Mouse (Mus musculus) hindbrain, embryonic 14.5 days (tissue): ENCODE data around the gene Hps1. TPM values are rescaled to one million over a fixed set of nuclear protein-coding genes. Genes with fewer than 3 reads are reported as not detected.

Experiments
- ATAC-seq: fragments of 200-750 bp; cut with Nextera tagmentation; 2 replicates; pipeline ENCODE4 v1.8.0; 2017; ENCODE audit warnings: moderate number of reproducible peaks, mild to moderate bottlenecking, moderate TSS enrichment, moderate library complexity; ENCODE audit not compliant: low FRiP score
- DNase-seq: peaks from one replicate; pipeline ENCODE4 v3.0.0-alpha.2; 2015; ENCODE audit warnings: low spot score
- H3K27ac ChIP-seq: fragments of 300-500 bp; sonication (generic); 2 replicates; pipeline ENCODE4 v1.5.1; 2014; ENCODE audit warnings: mild to moderate bottlenecking, moderate library complexity
- H3K27me3 ChIP-seq: fragments of 300-500 bp; sonication (generic); 2 replicates; pipeline ENCODE4 v1.6.1; 2014; ENCODE audit warnings: mild to moderate bottlenecking, low read length, mixed read lengths; ENCODE audit not compliant: control insufficient read depth, insufficient read depth
- H3K36me3 ChIP-seq: fragments of 300-500 bp; sonication (generic); replicated peaks from 2 replicates; pipeline ENCODE4 v1.6.1; 2014; ENCODE audit not compliant: control insufficient read depth, insufficient read depth
- H3K4me1 ChIP-seq: fragments of 300-500 bp; sonication (generic); replicated peaks from 2 replicates; pipeline ENCODE4 v1.6.1; 2014; ENCODE audit warnings: antibody characterized with exemption, low read length, mixed read lengths; ENCODE audit not compliant: control insufficient read depth, insufficient read depth
- H3K4me2 ChIP-seq: fragments of 300-500 bp; sonication (generic); replicated peaks from 2 replicates; pipeline ENCODE4 v1.6.1; 2014; ENCODE audit warnings: mild to moderate bottlenecking, moderate library complexity
- H3K4me3 ChIP-seq: fragments of 300-500 bp; sonication (generic); replicated peaks from 2 replicates; pipeline ENCODE4 v1.5.1; 2014; ENCODE audit warnings: mild to moderate bottlenecking, low read length
- H3K9ac ChIP-seq: fragments of 300-500 bp; sonication (generic); 2 replicates; pipeline ENCODE4 v1.6.1; 2014
- H3K9me3 ChIP-seq: fragments of 300-500 bp; sonication (generic); 2 replicates; pipeline ENCODE4 v1.6.1; 2016; ENCODE audit warnings: low read length; ENCODE audit not compliant: control insufficient read depth
- WGBS: fragments of 180-500 bp; shearing (Covaris S2); extraction: QIAGEN DNeasy Blood & Tissue Kit; methylation state at CpG from one replicate; pipeline ENCODE4 v1.1.7; 2014; 5-methylcytosine and 5-hydroxymethylcytosine counted together
- polyA plus RNA-seq: library from polyadenylated mRNA; unstranded; fragments of >200 nt; fragmentation: Nextera tagmentation; extraction: Ambion mirVana; gene quantifications from 2 replicates; pipeline ENCODE4 v1.2.1, GENCODE M21; 2014

The Hps1 gene
- polyA plus RNA-seq, 1 experiment from 2014 or later = 10.0 TPM

DNA sequence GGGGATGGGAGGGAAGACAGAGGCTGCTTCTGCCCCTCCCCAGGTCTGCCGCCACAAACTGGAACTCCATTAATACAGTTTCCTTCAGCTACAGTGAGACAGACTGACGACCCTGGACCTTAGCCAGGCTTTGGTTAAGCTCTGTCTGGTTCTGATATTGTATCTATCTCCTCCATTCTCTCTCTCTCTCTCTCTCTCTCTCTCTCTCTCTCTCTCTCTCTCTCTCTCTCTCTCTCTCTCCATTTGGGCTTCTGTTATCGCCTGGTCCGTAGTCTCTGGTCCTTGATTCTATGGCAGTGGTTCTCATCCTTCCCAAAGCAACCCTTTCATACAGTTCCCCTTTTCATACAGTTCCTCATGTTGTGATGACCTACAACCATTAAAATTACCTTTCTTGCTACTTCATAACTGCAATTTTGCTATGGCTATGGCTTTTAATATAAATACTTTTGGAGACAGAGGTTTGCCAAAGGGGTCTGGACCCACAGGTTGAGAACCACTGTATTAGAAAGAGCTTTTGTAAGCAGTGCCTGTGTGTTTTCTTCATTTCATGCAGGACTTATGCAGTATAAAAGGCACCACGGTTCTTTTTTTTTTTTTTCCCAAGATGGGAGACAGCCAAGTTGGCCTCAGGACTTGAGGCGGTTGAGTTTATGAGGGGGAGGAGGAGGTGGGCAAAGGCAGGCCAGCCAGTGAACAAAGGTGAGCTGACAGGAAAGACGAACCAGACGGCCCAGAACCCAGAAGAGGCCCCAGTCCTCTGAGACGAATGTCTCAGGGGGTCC lies 34.5 kb downstream of the Hps1 start:
- no peaks in the 10 kb centered on the region for H3K36me3 ChIP-seq
- DNase-seq (no peak), ATAC-seq (no peak)
- no peaks in the 10 kb centered on the region for H3K27me3 ChIP-seq
- H3K9ac ChIP-seq = no peak overlapping the region
- 66% methylated on average over 9 of the region's 9 CpGs for WGBS
- H3K4me2 ChIP-seq = no peak overlapping the region
- no peaks in the 10 kb centered on the region for H3K9me3 ChIP-seq
- H3K4me1 ChIP-seq = peaks cover 13% of the 10 kb centered on the region; the same call in 1 of the 2 replicates
- H3K4me3 ChIP-seq = no peak overlapping the region
- H3K27ac ChIP-seq = no peak overlapping the region

DNA sequence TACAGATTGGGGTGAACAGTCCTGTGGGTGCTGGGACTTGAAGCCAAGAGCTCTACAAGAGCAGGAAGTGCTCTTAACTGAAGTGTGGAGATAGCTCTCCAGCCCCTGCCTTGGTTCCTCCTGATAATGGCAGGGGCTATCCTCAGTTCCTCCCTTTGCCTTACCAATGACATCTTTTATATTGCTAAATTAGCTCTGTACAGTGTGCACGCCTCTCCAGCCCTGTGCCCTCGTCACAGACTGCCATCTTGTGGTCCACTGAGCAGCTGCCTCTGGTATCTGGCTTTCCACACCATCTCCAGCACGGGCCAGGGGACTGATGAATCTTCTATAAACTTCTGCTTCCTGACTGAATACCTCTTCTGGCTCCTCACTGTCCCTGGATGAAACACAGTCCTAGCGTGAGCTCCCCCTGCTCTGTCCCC lies 35.6 kb downstream of the Hps1 start:
- no peak overlapping the region for H3K4me3 ChIP-seq
- ATAC-seq = peak; percentile 80
- H3K4me2 ChIP-seq = no peak overlapping the region
- H3K27me3 ChIP-seq = no peaks in the 10 kb centered on the region
- no peak overlapping the region for H3K27ac ChIP-seq
- H3K9ac ChIP-seq = no peak overlapping the region
- peak; percentile 68 for DNase-seq
- WGBS = 23% methylated on average over 4 of the region's 4 CpGs
- peaks cover 13% of the 10 kb centered on the region; the same call in 1 of the 2 replicates for H3K4me1 ChIP-seq
- H3K36me3 ChIP-seq = no peaks in the 10 kb centered on the region
- H3K9me3 ChIP-seq = no peaks in the 10 kb centered on the region

DNA sequence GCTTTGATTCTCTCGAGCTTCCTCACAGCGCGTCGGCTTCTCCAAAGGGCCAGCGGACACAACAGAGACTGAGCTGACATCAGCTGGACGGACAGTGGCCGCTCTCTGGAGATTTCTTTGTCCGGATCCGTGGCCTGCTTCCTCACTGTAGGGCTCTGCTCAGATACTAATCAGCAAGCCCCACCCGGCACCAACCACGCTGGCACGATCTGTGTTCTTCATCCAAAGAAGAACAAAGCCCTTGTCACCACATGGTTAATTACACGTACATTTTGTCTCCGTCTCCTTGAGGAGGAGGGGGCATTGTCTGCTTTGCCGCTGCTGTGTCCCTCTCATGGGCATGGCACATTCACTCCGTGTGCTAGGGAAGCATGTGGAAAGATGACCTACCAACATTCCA lies 36.5 kb downstream of the Hps1 start:
- Histone ChIP-seq H3K27me3 (no peaks in the 10 kb centered on the region), H3K4me1 (peaks cover 13% of the 10 kb centered on the region; the same call in 1 of the 2 replicates), H3K36me3 (no peaks in the 10 kb centered on the region), H3K9me3 (no peaks in the 10 kb centered on the region), H3K4me2 (peak overlapping the region; percentile 27), H3K27ac (no peak overlapping the region), H3K4me3 (no peak overlapping the region), H3K9ac (0 out of 2 replicates have a peak overlapping the region, but pooled peaks have one; percentile 39)
- no peak for DNase-seq
- peak; percentile 38; the same call in 1 of the 2 replicates for ATAC-seq
- WGBS = 24% methylated on average over 16 of the region's 16 CpGs

DNA sequence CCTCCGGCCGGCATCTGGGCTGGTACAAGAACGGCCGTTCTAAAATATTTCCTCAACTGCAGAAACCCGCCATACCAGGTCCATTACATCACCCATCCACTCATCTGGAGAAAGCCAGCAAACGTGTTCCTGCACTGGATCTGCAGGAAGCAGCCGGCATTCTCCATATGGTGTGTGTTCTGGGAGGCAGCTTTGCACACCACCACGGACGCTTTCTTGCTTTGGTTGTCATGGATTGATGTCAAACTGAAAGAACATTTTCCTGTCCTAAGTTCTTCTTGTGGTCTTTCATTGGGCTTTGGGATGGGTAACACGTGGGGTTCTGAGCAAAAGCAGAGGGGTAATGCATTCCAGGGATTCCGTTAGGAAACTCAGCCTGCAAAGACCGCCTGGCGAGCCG lies 37.9 kb downstream of the Hps1 start:
- Histone ChIP-seq H3K9ac (no peak overlapping the region), H3K36me3 (no peaks in the 10 kb centered on the region), H3K27ac (no peak overlapping the region), H3K4me2 (no peak overlapping the region), H3K4me3 (no peak overlapping the region), H3K27me3 (no peaks in the 10 kb centered on the region), H3K9me3 (no peaks in the 10 kb centered on the region), H3K4me1 (peaks cover 13% of the 10 kb centered on the region; the same call in 1 of the 2 replicates)
- DNase-seq = no peak
- ATAC-seq = no peak
- WGBS = 83% methylated on average over 14 of the region's 14 CpGs

DNA sequence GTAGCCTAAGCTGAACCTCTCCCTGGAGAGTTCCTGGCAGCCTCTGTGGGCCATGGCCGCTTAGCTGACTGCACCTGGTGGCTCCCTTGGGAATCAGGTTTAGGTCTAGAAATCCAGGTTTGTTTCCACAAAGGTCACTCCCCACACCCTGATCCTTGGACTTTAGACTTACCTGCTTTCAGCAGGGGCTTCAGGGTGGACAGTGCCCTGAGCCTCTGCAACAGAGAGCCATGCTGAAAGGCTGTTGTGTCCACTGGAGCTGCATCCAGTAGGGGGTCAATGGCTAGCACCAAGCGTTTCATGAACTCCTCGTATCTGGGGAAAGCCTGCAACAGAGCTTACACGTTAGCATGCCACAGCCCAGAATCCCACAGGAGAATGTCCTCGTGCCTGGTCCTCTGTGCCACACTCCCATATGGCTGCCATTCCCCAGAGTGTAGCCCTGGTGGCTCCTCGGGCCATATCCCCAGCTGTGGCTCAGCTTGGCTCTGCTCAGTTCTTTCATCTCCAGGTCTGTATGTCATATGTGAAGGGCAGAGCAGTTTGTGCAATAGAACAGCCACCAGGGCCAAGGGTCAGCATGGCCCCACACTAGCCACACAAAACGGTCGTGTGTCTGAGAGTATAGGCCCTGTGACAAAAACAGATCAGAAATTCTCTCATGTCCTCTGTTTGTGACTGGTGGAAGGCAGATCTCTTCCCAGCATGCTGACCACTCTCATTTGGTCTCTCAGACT lies 39.4 kb downstream of the Hps1 start:
- no peak for ATAC-seq

DNA sequence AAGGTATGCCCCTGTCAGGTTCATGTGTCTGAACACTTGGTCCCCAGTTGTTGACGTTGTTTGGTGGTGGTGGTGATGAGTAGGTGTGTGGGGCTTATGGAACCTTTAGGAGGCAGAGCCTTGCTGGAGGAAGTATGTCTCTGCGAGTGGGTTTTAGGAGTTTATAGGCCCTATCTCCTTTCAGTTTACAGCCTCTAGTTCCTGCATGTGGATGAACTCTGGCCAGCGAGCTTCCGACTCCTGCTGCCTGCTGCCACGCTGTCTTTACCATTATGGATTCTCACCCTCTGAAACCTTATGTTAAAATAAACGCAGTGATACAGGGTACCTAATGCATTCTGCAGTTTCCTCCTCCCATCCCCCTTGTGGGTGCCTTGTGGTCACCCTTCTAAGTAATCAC lies 40.0 kb downstream of the Hps1 start:
- H3K27me3 ChIP-seq = no peaks in the 10 kb centered on the region
- 93% methylated on average over 6 of the region's 6 CpGs for WGBS
- no peak overlapping the region for H3K4me3 ChIP-seq
- ATAC-seq (no peak), DNase-seq (no peak)
- peaks cover 13% of the 10 kb centered on the region; the same call in 1 of the 2 replicates for H3K4me1 ChIP-seq
- H3K36me3 ChIP-seq = no peaks in the 10 kb centered on the region
- H3K27ac ChIP-seq = no peak overlapping the region
- H3K4me2 ChIP-seq = no peak overlapping the region
- H3K9ac ChIP-seq = no peak overlapping the region
- H3K9me3 ChIP-seq = no peaks in the 10 kb centered on the region

More for the DNA sequence above, 39.4 kb downstream of the Hps1 start:
- DNase-seq = no peak
- peaks cover 13% of the 10 kb centered on the region; the same call in 1 of the 2 replicates for H3K4me1 ChIP-seq
- WGBS = 67% methylated on average over 8 of the region's 8 CpGs
- H3K27ac ChIP-seq = no peak overlapping the region
- H3K9ac ChIP-seq = no peak overlapping the region
- H3K4me2 ChIP-seq = no peak overlapping the region
- no peaks in the 10 kb centered on the region for H3K9me3 ChIP-seq
- H3K4me3 ChIP-seq = no peak overlapping the region
- H3K36me3 ChIP-seq = no peaks in the 10 kb centered on the region
- no peaks in the 10 kb centered on the region for H3K27me3 ChIP-seq

DNA sequence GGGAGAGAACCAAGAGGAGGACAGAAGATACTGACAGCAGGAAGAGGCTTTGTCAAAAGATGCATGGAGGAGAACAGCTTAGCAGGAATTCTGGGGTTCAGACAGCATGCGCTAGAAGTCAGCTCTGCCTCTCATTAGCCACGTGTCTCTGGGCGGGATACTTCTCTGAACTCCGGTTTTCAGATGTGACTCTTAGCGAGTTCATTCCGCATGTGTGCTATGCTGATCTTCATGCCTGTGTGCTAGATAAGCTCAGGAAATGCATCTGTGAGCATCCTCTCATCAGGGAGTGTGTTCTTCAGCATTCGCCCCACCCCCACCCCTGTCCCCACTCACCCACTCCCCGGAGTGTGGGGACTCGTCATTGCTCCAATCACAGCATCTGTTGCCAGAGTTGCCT lies 42.0 kb downstream of the Hps1 start:
- 67% methylated on average over 9 of the region's 9 CpGs for WGBS
- H3K4me2 ChIP-seq = no peak overlapping the region
- no peaks in the 10 kb centered on the region for H3K27me3 ChIP-seq
- H3K9ac ChIP-seq = no peak overlapping the region
- H3K4me3 ChIP-seq = no peak overlapping the region
- no peak for ATAC-seq
- no peaks in the 10 kb centered on the region for H3K36me3 ChIP-seq
- H3K4me1 ChIP-seq = no peaks in the 10 kb centered on the region
- no peak overlapping the region for H3K27ac ChIP-seq
- H3K9me3 ChIP-seq = no peaks in the 10 kb centered on the region
- DNase-seq = no peak

DNA sequence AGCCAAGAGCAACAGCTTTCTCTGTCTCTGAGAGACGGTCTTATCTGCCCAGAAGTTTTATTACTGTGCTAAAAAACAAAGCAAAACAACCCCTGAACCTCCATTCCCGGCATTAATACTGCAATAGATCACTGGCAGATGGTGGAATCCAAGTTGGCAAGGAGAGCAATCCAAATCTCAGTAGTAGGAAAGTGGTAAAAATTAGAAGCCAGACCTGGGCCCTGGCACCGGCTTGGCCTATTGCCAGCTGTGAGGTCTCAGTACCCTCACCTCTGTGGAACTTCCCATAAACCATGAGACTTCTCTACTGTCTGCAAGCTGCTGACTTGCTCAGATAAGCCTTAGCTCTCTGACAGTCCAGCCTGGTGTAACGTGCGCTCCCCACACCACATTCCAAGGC lies 44.8 kb downstream of the Hps1 start:
- ATAC-seq (no peak), DNase-seq (no peak)
- no peak overlapping the region for H3K4me3 ChIP-seq
- no peaks in the 10 kb centered on the region for H3K4me1 ChIP-seq
- H3K36me3 ChIP-seq = no peaks in the 10 kb centered on the region
- no peaks in the 10 kb centered on the region for H3K9me3 ChIP-seq
- WGBS = 84% methylated on average over 5 of the region's 5 CpGs
- no peaks in the 10 kb centered on the region for H3K27me3 ChIP-seq
- no peak overlapping the region for H3K27ac ChIP-seq
- no peak overlapping the region for H3K9ac ChIP-seq
- H3K4me2 ChIP-seq = no peak overlapping the region

DNA sequence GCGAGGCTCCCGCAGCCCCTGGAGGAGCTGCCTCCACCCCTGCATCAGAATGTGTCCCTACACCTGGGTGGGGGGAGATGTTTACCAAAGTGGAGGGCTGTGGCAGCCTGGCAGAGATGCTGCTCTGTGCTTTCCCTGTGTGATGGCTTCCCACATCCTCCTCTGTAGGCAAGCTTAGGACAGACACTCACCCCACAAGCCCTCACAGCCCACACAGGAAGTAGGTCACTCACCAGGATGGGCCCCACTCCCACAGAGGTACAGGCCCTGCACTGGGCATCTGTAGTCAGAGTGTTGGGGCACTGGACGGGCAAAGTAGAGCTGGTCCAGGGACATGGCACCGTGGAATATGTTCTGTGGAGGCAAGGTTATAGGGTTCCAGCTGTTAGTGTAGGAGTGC lies 52.4 kb downstream of the Hps1 start:
- H3K4me3 ChIP-seq = no peak overlapping the region
- no peak overlapping the region for H3K4me2 ChIP-seq
- 94% methylated on average over 4 of the region's 4 CpGs for WGBS
- DNase-seq (no peak), ATAC-seq (no peak)
- no peaks in the 10 kb centered on the region for H3K36me3 ChIP-seq
- H3K27me3 ChIP-seq = no peaks in the 10 kb centered on the region
- H3K27ac ChIP-seq = no peak overlapping the region
- no peaks in the 10 kb centered on the region for H3K9me3 ChIP-seq
- H3K4me1 ChIP-seq = no peaks in the 10 kb centered on the region
- no peak overlapping the region for H3K9ac ChIP-seq
